Mouse (Mus musculus): ENCODE measurements at regions not wholly inside any gene's neighbourhood (a gene's known extent, or its start where the extent isn't known, plus 50 kb on each side); places are given as distances from the start of the nearest gene placed in this dataset.

DNA sequence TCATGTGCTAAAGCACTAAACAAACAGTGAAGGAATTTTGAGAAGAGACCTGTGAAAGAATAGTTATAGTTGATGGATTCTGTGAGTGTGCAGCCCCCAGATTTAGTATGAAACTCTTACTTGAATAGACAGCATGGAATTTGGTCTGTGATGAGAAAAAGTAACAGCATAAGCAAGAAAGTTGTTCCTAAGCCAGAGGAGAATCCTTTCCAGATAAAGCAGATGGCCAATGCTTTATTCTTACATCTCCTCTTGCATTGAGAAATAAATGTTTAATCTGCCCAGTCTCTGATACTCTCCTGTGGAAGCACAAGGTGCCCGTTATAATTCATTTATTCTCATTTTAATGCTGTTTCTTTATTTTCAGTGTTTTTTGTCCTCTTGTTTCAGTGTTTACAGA is 263.5 kb downstream of the Tecrl start:
- no peak for DNase-seq (ENCODE audit: low spot score in 2 of 2)

DNA sequence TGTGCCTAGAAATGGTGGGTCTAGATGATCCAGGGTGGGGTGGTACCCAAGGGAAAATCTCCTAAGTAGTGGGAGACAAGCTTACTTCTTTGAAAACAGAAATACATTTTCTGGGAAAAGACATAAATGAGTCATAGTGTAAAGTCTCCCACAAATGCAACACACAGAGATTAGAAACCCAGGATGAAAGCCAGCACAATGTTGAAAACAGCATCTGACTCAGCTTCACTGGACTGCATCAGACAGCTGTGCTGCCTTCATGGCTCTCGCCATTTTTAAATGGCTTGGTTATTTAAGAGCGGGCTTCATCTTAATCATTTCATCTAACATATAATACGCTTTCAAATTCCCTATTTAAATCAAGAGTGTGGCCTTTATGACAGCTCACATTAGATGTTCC is 300.2 kb downstream of the Tecrl start:
- DNase-seq (ENCODE audit: low spot score in 2 of 2) = peak; percentile 7 to 31

DNA sequence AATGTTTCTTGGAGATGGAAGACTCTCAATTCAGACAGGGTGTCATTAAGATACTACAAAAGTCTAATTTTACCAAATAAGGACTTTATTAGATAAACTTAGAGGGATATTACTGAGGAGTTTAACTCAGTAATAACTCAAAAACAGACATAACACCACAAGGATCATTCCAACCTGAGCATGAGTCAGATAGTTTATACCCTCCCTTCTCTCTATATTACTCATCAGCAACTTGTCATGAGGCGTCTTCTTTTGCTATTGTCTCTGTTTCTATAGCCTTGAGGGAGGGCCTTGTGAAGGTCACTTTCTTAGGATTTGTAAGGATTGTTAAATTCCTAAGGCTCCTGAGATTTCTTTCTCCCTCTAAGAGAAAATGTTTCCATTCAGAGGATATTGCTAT is 307.8 kb downstream of the Tecrl start:
- no peak for DNase-seq (ENCODE audit: low spot score in 2 of 2)

DNA sequence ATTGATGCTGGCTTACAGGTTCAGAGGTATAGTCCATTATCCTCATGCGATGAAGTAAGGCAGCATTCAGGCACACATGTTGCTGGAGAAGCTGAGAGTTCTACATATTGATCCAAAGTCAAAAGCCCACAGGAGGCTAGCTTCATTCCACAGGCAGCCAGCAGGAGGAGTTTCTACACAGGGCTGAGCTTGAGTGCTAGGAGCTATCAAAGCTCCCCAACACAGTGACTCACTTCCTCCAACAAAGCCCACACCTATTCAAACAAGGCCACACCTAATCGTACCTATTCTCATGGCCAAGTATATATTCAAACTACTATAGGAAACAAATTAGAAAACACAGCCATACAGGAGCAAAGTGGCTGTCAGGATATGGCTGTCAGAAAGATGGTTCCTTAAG is 325.3 kb downstream of the Tecrl start:
- no peak for DNase-seq (ENCODE audit: low spot score in 2 of 2)

DNA sequence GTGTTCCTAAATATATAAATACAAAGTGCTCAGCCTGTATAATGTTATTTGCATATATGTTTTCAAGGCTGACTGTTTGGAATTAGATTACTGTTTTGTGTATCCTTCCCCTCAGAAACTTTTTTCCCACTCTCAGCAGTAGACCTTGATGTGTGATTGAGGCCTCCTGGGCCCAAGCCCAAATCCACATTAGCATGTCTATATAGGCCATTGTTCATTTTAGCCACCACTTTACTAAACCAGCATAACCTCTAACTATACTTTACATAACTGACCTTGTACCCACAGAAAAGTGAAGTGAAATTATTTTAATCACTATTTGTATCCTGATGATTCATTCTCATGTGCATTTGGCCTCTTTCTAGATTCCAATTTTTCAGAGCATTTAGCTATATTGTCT is 349.0 kb downstream of the Tecrl start:
- no peak for DNase-seq (ENCODE audit: low spot score in 2 of 2)

DNA sequence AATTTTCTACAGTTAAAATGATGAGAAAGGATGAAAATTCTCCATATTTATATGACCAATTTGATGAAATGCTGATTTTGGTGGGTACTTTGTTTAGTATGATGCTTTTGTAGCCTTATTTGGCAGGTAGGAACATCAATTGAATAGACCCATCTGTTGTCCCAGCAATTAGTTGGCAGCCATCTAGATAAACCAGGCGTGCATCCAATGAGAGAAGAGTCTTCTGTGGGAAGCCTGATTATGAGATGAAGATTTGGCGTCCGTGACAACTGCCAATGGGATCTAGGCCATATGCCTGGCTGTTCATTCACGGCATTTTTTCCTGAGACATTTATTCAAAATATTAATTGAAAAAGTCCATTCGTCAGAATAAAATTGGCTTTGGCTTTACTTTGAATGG is 365.9 kb downstream of the Tecrl start:
- DNase-seq (ENCODE audit: low spot score in 2 of 2) = peak; percentile 6 to 21

DNA sequence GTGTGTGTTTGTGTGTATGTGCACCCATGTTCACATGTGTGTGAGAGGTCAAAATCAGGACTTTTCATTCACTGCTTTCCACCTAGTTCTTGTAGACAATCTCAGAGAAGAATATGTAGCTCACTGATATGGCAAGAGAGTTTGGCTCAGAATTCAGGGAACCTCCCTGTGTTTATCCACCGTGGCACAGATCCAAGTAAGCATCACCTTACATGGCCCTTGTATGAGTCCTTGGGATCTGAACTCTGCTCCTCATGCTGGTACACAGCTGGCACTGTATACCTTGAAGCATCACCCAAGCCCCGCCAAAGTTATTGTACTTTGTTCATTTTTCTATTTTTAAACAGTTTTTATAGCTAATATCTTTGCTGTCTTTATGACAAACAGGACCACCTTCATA is 385.7 kb downstream of the Tecrl start:
- no peak for DNase-seq (ENCODE audit: low spot score in 2 of 2)

DNA sequence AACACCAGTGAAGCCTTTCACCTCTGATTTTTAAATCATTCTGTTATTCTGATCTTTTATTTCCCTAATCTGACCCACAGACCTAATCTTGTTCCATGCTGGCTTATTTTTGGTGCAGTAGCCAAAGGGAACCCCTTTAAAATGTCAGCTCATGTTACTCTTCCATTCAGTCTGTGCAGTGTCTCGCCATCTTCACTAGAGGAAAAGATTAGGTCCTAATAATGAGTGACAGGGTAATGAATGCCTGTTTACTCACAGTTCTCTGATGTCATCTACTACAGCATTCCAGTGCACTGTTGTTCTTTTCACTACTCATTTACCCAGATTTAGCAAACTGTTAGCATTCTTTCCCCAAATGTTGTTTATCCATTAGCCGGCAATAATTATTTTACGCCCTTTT is 388.2 kb downstream of the Tecrl start:
- DNase-seq (ENCODE audit: low spot score in 2 of 2) = no peak

DNA sequence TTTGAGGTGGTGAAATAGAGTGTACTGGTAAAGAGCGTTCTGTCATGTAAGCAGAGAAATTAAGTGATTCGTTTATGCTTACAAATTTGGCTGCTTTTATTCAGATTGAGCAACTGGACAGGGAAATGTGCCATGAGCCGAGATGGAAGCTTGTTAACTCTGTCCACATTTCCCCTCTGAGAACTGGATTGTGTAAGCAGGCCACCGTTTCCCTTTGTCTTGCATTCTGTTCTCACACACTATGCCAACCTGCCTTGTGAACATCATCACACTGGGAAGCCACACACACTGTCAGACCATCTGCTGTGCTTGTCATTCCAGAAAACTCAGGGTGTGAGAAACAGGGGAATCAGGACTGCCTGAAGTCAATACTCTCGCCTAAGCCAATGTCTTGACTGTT is 388.8 kb downstream of the Tecrl start:
- peak; percentile 63 to 77 for DNase-seq (ENCODE audit: low spot score in 2 of 2)

DNA sequence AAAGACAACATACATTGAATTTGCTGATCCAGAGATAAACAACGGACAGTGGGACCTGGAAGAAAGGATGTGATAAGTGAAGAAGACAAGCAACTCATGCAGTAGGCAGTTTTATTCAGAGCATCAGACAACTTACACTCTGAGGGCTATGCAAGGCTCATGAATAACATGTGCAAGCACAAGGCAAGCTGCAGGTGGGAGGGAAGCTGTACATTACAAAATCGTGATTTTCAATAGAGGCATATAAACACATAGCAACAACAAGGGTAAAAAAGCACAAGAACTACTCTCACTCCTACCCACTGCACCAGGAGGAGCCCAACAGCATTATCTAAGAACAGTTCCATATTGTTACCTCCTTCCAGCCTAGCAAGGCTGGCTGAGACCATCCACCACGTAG is 390.5 kb downstream of the Tecrl start:
- DNase-seq (ENCODE audit: low spot score in 2 of 2) = no peak

DNA sequence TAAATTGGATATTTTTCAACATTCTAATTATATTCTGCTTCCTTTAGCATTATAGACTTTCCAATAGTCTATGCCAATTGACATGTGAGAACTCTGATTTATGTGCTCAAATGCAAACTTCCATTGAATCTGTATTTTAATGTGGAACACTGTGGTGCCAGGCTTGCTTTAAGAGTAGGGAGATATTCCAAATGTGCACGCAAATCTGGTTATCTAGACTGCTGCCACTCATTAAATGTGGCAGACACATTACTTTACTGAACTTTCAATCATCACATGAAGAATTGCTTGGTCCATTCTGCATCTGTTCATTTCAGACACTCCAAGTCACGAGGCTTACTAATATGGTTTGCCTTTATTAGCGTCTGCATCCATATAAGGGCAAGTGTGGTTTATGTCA is 399.0 kb downstream of the Tecrl start:
- DNase-seq (ENCODE audit: low spot score in 2 of 2) = no peak

DNA sequence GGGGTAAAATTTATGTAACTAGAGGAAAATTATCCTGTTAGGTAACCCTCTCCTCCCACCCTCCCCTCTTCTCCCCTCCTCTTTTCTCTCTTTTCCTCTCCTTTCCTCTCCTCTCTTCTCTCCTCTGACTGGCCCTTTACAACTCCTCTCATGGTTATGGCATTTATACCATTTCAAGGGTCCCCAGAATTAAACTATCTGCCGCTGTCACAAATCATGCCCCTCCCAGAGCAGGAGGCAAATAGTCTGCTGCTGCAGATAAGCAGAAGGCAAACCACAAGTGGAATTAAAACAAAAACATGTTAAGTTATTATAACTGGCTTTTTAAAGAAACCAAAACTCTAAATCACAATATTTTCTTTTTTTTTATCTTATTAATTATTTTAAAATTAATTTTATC is 407.9 kb downstream of the Tecrl start:
- DNase-seq (ENCODE audit: low spot score in 2 of 2) = no peak

DNA sequence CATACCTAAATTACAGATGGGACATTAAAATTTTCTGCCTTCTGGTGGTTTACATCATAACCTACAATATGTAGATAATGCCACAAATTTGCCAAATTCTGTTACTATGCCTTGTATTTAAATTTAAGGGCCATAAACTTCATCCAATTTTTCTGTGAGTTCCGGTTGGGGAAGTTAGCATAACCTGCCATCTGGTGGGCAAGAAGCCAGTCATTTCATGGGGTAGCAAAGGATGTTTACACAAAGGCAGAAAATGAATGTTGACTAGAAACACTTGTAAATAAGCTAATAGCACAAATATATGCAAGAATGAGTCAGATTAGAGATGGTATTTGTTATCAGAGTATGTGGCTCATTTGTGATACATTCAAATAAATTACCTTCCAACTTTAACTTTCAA is 415.2 kb downstream of the Tecrl start:
- DNase-seq (ENCODE audit: low spot score in 2 of 2) = no peak

DNA sequence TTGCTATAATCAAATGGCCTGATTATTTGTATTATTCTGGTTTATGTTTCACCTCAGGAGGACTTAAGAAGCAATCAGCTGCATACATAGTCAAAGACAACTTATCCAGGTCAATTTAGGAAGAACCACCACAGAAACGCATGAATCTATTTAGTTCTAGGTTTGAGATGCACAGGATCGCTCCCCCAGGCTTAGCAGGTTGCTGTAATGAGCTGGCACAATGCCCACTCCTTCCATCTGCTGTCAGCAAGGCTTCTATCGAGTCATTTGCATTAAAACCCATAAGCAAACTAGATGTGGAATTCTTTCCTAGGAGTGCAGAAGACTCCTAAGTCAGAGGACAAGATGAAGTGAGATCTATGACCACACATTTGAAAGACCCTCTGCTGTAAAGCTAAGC is 455.6 kb downstream of the Tecrl start:
- DNase-seq (ENCODE audit: low spot score in 2 of 2) = no peak

DNA sequence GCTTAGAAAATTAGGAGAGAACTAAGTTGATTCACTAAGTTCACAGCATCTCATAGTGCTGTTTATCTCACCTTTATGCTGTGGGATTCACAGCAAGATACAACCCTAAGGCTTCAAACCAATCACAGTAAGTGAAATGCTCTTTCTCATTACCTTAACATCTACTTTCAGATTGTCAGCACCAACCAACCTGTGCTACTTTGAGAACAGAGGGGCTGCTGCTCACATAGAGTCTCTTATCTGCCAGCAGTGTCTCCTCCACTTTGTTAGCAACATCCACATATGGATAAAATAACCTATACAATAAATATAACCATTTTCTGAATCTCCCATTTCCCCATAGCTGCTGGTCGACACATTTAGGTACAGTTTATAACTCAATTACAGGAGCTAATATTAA is 456.1 kb downstream of the Tecrl start:
- DNase-seq (ENCODE audit: low spot score in 2 of 2) = no peak

DNA sequence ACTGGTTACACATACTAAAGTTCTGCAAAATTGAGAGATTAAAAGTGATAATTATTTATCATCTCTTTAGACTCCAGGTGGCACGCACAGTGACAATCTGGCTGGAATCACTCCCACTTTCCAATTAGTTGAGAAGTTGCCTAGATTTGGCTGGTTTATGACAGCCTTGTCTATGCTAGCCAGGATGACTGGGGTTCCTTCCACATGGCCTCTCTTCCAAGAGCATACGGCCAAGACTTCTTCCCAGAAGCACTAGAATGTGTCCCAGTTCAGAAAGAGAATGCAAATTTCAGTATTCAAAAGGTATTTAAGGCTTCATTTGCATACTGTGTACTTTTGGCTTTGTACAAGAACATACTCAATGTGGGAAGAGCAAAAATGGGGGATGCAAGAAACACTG is 456.6 kb downstream of the Tecrl start:
- DNase-seq (ENCODE audit: low spot score in 2 of 2) = no peak

DNA sequence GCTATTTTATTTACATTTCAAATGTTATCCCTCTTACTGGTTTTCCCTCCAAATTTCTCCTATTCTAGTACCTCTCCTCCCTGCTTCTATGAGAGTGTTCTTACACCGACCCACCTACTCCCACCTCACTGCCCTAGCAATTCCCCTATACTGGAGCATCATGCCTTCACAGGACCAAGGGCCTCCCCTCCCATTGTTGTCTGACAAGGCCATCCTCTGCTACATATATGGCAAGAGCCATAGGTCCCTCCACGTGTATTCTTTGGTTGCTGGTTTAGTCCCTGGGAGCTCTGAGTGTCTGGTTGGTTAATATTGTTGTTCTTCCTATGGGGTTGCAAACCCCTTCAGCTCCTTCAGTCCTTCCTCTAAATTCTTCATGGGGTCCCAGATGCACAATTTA is 485.7 kb downstream of the Tecrl start:
- no peak for DNase-seq (ENCODE audit: low spot score in 2 of 2)

DNA sequence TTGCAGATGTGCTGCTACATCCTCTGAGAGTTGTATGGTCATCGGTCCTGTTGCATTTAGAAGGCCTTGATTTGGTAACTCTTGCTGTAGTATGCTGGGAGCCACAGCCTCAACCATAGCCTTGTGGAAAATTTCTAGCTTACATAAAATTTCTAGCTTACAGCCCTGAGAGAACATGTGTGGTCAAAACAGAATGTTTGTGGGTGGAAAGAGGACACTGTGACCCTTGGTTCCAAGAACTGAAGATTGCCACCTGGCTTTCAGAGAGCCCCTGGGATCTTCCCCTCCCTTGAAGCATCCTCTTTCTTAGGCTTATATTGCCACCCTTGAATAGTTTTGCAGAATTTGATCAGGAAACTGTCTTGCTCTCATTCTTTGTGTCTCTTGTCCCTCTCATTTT is 490.6 kb downstream of the Tecrl start:
- DNase-seq (ENCODE audit: low spot score in 2 of 2) = no peak

DNA sequence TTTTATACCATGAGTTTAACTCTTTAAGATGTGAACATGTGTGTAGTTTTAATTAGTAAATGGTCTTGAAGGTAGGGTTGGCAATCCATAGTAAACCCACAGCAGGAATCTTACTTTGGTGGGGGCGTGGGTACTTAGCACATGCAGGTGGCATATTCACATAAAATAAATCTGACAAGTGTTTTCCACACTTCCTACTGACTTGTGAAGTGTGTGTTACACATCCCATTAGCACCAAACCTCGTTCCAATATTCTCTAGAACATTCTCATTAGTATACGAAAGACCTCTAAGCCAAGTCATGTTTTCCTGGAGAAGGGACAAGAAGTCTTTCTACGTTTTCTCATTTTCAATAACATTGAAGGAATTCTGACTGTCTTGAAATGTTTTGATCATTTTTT is 529.7 kb downstream of the Tecrl start:
- no peak for DNase-seq (ENCODE audit: low spot score in 2 of 2)

DNA sequence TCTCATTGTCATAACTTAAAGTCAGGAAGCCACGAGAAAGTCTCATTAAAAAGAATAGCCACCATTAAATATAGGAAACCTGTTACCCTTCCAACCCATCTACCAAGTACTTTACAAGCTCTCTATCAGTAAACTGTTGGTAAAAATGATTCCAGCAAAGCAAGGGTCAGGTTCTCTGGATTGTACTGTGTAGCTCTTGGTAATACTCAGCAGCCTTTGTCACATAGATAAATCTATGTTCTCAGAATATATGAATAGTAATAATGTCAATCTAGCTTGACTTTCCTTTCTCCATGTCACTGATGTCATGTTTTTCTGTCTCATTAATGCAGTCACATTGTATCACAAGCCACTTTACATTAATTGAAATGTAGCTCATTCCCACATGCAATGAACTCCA is 561.8 kb downstream of the Tecrl start:
- no peak for DNase-seq (ENCODE audit: low spot score in 2 of 2)

Measured in heart, adult 9 months (tissue).